ENCODE assay signal across 12 mouse cellular contexts in the genomic region with DNA sequence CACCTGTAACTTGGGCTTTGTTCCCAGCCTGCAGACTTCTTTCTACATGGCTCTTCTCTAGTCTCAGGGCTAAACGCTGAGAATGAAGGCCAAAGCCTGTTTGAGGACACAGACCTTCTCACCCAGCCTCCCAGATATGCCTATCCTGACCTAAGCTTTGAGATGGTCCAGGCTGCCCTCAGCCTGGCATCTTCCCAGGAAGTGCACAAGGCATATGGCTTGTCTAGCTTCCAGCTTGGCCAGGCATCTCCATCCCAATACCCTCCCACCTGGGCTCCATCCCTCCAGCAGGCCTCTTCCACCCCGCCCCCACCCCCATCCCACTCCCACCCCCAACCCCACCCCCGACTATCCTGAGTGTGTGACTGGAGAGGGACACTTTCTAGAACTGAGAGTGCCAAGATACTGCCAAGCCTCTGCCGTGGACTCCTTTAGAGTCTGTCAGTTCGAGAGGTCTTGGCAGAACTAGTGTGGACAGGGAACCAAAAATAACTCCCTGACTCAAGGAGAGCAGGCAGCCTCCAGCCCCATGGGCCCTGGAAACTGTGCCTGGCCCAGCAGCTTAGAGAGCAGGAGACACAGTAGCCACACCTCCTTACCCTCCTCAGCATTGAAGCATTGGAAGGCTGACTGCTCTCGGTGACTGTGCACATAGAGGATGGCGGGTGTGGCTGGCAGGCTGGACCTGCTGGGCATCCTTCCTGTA. TPM values are rescaled to one million over a fixed set of nuclear protein-coding genes. Genes with fewer than 3 reads are reported as not detected.
DNase-seq lines count a peak whose midpoint lies in the region; ATAC-seq and TF ChIP-seq lines count a peak whose summit lies in the region.
"Had no signal": no experiment of that assay in that cellular context is flagged by ENCODE, and none has a peak within 500 bp of the region (broad histone marks: within the 10 kb centered on the region; RNA-seq: fewer than 3 reads in every experiment).

No protein-coding gene starts in this region.

- H3K9ac ChIP-seq in stomach, postnatal 0 days (ENCODE audit: low read length) = no peak overlapping the region
- H3K9ac ChIP-seq: liver, embryonic 15.5 days had no signal

- H3K36me3 ChIP-seq in stomach, postnatal 0 days (ENCODE audit: control insufficient read depth, insufficient read depth, low read length) = no peaks in the 10 kb centered on the region
- H3K36me3 ChIP-seq: liver, embryonic 15.5 days had no signal

- H3K4me1 ChIP-seq in stomach, postnatal 0 days (replicated peaks; ENCODE audit: control insufficient read depth, insufficient read depth) = no peaks in the 10 kb centered on the region
- H3K4me1 ChIP-seq: liver, embryonic 15.5 days had no signal

- no peak overlapping the region for H3K4me3 ChIP-seq in stomach, postnatal 0 days (ENCODE audit: low read depth, low read length)
- H3K4me3 ChIP-seq: liver, embryonic 15.5 days had no signal

- H3K27ac ChIP-seq in stomach, postnatal 0 days (replicated peaks) = no peak overlapping the region
- H3K27ac ChIP-seq: liver, embryonic 15.5 days had no signal

- TF ChIP-seq EP300 in stomach, postnatal 0 days (optimal IDR thresholded peaks at IDR 0.05) = no peak

- ATAC-seq in stomach, postnatal 0 days (ENCODE audit: low FRiP score, low TSS enrichment) = peak; percentile 11; the same call in 1 of the 2 replicates
- ATAC-seq: forebrain, embryonic 14.5 days had no signal

- no peak overlapping the region for H3K4me2 ChIP-seq in stomach, postnatal 0 days (replicated peaks; ENCODE audit: low read depth)
- H3K4me2 ChIP-seq: liver, embryonic 15.5 days had no signal

- no peaks in the 10 kb centered on the region for H3K9me3 ChIP-seq in stomach, postnatal 0 days (ENCODE audit: control insufficient read depth, low read length)
- H3K9me3 ChIP-seq: liver, embryonic 15.5 days had no signal

- TF ChIP-seq CTCF in stomach, postnatal 0 days (IDR thresholded peaks at IDR 0.05; ENCODE audit: low read depth) = no peak

- DNase-seq in adrenal gland, postnatal 14 days = peak; percentile 37
- no peak for DNase-seq in adrenal gland, postnatal 25 days
- DNase-seq in urinary bladder, postnatal 14 days (ENCODE audit: low spot score) = peak; percentile 19
- DNase-seq in urinary bladder, adult 18-20 months (ENCODE audit: low spot score in 2 of 2) = no peak
- DNase-seq in heart, adult 8-10 months (ENCODE audit: low spot score) = peak; percentile 54
- no peak for DNase-seq in stomach, postnatal 0 days (ENCODE audit: low spot score)
- no peak for DNase-seq in ovary, postnatal 36 days (ENCODE audit: low spot score)
- no peak for DNase-seq in frontal cortex, postnatal 25 days (ENCODE audit: low spot score in 2 of 2)
- DNase-seq: B cell, adult 2 months; kidney, adult 18-20 months had no signal

- H3K27me3 ChIP-seq in stomach, postnatal 0 days (ENCODE audit: control insufficient read depth, insufficient read depth, low read length) = no peaks in the 10 kb centered on the region
- H3K27me3 ChIP-seq: liver, embryonic 15.5 days had no signal

- 54% methylated on average over 7 of the region's 7 CpGs for WGBS in stomach, postnatal 0 days

RNA-seq across cellular contexts. Expression of a gene that starts 26.0 kb away (rescaled TPM):
- total RNA-seq in adrenal gland, postnatal 14 days (2021) = 32.3 and 37.4 TPM in 2 replicates
- total RNA-seq in adrenal gland, postnatal 25 days (2021) = 32.8 and 33.7 TPM in 2 replicates
- 10 to 100 TPM in 3 of 4 experiments, 1 to 10 TPM in 1; 7.3 to 10.8 (median 10.6) TPM for total RNA-seq in heart, adult 8-10 months (2022)
- polyA plus RNA-seq in stomach, postnatal 0 days (2015; fragmentation: Nextera tagmentation; extraction: Ambion mirVana) = 14.1 and 17.5 TPM in 2 replicates

Comparison
In these comparisons a context has a peak if more than half of its experiments do, and no peak if none do; other contexts are left out.
1. DNase-seq: peak in adrenal gland, postnatal 14 days (single experiment), urinary bladder, postnatal 14 days (single experiment) and heart, adult 8-10 months (single experiment); none in adrenal gland, postnatal 25 days (single experiment), urinary bladder, adult 18-20 months (0 of 2), stomach, postnatal 0 days (single experiment), ovary, postnatal 36 days (single experiment) and frontal cortex, postnatal 25 days (0 of 2).